Mouse (Mus musculus): ENCODE data around the gene Rtf2.

GRCm38 (mm10) chr2:172474970-172475369 is 34.6 kb downstream of the Rtf2 start:
- TF ChIP-seq MAX (IDR thresholded peaks at IDR 0.05; ENCODE audit: low read depth) (no peak), POLR2A (IDR thresholded peaks at IDR 0.05; ENCODE audit: insufficient read length, low read depth) (no peak), E2F4 (IDR thresholded peaks at IDR 0.05; ENCODE audit: insufficient read depth) (no peak), TCF12 (IDR thresholded peaks at IDR 0.05; ENCODE audit: insufficient read depth, poor library complexity, severe bottlenecking) (no peak), MYOD1 (IDR thresholded peaks at IDR 0.05; ENCODE audit: control insufficient read depth in 1 of 3, insufficient read length in 2 of 3, low read depth in 2 of 3) (peak; percentile 26 to 92 (median 85)), MYOG (IDR thresholded peaks at IDR 0.05; ENCODE audit: control insufficient read depth in 1 of 3, insufficient read depth in 1 of 3, insufficient read length in 2 of 3, low read depth in 2 of 3) (no peak), SRF (IDR thresholded peaks at IDR 0.05; ENCODE audit: control insufficient read depth, insufficient read length, low read depth) (no peak), USF1 (IDR thresholded peaks at IDR 0.05; ENCODE audit: low read depth) (no peak)

All from myocyte (in vitro differentiated cells).